Mouse (Mus musculus) gastrocnemius, adult 18-20 months (tissue): ENCODE results near the gene Col8a1. TPM values are rescaled to one million over a fixed set of nuclear protein-coding genes. Genes with fewer than 3 reads are reported as not detected.

Experiments
- DNase-seq: peaks from one replicate; pipeline ENCODE4 v3.0.0; 2021; ENCODE audit warnings: low spot score
- long read RNA-seq, 2 experiments: library from polyadenylated mRNA; stranded (forward); transcript quantifications; one replicate each; pipeline ENCODE4 v2.0.0; 2021
- total RNA-seq, 2 experiments: library from RNA; stranded (reverse); gene quantifications; 2 replicates each; pipeline ENCODE4 v1.2.3; 2021

Gene Col8a1
- total RNA-seq, result 1 to 10 TPM; 2.0 to 2.5 TPM
- long read RNA-seq, experiment 1, full-length matches to known transcripts, result 1 of 2 reads
- long read RNA-seq, experiment 1, partial matches to known transcripts, result 0 of 2 reads
- long read RNA-seq, experiment 1, other reads (novel, unspliced or antisense), result 1 of 2 reads
- long read RNA-seq, experiment 2, result 0 reads

DNA sequence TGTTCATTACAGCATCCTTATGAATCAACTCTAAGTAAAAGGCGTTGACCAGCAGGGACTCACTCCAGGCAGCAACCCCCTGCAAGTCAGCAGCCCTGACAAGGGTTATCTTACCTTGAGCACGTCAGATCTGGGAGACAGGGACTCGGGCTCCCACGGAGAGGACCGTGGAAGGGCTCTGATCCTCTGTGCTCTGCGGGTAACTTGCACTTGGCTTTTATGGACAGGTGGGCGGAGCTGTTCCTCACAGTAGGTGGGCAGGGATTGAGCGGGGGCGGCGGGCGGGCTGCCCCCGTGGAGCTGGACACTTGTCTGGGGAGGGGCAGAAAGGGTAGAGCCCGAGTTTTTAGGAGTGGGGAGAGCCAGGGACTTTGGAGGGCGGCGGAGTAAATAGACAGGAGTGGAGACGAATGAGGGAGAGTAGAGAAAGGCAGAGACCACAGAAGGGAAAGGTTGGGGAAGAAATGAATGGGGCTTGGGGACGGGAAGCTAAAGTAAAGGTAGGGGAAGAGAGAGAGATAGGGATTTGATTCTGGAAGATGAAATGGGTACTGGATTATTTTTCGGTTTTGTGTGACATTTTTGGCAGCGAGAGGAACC lies at the start of gene Col8a1:
TSS of gene Col8a1 (minus strand) at position 212 of the 600 bp plus-strand sequence.
- DNase-seq, result peak; percentile 13

DNA sequence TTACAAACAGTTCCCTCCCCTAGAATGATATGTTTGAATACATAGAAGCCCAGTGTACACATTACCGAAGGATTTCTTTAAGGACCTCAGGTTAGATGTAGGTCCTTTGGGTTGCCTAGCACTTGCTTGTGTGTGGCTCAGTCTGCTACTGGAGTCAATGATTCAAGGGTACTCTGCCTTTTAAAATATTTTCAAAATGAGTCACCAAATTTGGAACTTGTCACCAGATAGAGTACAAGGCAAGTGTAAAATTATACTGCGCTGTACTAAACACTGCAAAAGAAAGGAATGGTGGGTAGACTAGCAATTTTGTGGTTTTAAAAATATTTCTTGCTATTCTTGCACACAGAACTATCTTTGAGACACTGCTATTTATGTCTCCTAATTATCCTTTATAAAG lies 47.3 kb upstream of the Col8a1 start:
- DNase-seq, result no peak

DNA sequence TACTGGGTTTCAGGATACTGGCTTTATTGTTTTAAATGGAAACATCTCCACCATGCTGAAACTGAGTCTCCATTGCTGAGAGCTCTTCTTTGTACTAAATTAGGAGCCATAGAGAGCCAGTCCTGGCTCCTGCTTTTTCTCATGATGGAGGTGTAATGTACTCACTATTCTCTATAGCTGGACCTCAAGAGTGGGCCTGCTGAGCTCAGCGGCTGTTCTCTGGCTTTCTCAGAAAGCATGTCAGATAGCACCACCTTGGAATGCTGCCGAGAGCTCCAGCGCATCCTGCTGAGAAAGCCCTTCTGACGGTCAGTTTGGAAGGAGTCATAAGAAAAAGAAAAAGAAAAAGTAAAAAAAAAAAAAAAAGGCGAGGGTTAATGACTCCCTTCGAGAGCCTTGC lies 41.8 kb upstream of the Col8a1 start:
- no peak for DNase-seq

GRCm38 (mm10) chr16:57779011-57779410 lies 24.5 kb upstream of the Col8a1 start:
- DNase-seq, result no peak

- DNase-seq, result no peak
Measured at GRCm38 (mm10) chr16:57765615-57766014, 11.1 kb upstream of the Col8a1 start.

DNA sequence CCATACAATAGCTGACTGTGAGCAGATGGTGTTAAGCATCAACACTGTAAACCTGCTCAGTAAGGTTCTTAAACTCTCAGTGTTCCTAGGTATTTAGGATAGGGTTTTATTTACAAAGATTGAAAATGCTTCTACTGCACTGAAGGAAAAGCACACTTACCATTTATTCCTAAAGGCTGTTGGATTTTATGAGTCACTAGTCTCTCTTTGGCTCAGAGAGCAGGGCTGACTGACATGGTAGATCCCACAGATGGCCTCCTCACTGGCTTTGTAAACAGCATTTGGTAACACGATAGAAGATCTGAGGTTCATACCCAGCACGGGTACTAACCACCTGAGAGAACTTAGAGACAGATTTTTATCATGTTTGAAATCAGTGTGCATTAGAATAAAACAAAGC lies 5.3 kb upstream of the Col8a1 start:
- no peak for DNase-seq

DNA sequence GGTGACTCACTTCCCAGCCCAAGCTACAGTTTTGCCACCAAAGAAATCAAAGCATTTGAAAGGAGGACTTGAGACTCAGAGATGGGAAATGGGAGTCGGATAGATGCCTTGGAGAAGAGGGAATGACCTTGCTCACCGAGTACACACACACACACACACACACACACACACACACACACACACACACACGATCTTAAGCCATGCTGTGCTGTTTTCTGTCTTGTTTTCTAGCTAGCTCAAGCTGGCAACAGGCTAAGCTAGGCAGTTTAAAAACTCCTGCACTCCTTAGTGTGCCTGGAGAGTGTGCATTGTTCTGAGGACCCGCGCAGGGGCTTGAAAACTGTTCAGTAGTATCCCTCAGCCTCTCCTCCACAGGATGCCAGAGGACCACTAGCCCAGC lies 1.2 kb upstream of the Col8a1 start:
- no peak for DNase-seq

DNA sequence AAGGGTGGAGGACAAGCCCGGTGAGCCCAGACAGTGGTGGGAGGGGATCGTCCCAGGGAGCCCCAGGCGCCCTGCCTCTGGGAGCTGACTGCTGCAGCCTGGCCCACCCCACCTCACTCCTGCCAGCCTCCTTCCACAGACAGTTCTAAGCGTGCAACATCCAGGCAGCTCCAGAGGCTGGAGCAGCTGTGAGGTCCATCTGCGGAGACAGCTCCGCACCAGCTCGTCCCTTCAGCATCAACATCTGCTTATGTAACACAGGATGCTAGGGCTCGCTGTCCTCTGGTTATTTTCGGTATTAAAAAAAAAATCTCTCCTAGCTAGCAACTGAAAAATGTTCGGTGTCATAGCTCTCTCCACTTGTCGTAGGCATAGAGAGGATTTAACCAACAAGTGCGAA lies 704 bp upstream of the Col8a1 start:
- DNase-seq, result no peak

- no peak for DNase-seq
Measured at GRCm38 (mm10) chr16:57753539-57754280, 827 bp downstream of the Col8a1 start.

DNA sequence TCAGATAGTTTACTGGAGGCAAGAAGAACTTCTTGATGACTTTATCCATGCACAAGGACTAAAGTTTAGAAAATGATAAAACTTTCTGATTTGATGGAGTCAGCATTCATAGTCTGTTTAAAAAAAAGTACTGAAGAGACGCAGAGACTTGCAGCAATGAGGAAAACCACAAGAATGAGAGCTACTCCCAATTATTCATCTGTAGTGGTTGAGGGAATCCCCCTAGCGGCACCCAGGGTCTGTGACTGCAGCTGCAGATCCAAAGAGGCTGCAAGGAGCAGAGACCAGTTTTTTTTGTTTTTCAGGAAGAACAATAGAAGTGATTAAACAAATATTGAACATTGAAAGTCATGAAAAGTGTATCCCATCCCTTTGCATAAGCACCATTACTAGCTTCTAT lies 4.0 kb downstream of the Col8a1 start:
- DNase-seq, result no peak

- no peak for DNase-seq
Measured at GRCm38 (mm10) chr16:57748093-57748492, 6.4 kb downstream of the Col8a1 start.

DNA sequence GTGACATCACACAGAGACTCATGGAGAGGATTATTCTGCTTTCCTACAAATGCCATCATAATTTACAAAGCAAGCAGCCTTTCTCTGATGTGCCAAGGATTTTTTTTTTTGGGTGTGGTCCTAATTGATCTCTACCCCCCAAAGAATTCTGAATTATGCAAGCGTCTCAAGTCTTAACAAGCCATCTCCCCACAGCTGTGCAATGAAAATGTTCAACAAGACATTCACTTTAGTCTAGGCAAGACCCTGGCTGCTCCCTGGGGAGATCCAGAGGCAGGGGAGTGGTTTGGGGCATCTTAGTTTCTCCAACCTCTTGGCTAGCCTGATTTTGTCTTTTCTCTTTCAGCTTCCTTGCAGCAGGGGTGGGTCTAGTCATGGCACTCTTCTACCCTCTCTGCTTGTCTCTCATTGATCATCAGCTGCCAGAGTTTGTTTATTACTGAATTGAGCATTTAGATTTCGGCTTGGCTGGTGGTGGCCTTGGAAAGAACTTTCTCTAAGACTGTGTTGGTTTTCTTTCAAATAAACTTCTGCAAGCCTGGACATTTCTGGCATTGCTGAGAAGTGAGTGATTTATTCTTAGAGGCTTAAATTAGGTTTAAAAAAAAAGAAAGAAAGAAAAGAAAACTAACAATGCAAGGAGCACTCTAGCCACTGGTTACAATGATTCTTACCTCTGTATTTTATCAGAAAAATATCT lies 7.0 kb downstream of the Col8a1 start:
- peak; percentile 7 for DNase-seq

DNA sequence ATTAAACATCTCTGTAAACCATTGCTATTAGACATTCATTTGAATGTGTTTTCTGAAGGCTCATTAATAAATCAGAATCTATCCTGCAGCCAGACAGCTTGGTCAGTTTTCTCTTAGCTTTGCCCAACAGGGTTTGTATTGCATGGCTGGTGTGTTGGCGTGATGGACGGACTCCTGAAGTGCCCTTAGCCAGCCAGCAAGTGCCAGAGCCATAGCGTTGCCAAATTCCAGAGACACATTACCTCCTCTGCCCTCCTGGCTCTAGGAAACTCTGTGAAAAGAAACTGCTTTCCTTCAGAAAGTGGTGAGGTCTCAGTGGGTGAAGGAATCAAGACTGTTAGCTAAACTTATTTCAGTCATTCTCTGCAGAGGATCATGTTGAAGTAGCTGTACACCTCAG lies 14.4 kb downstream of the Col8a1 start:
- DNase-seq, result no peak

GRCm38 (mm10) chr16:57734942-57735341 lies 19.6 kb downstream of the Col8a1 start:
- no peak for DNase-seq

DNA sequence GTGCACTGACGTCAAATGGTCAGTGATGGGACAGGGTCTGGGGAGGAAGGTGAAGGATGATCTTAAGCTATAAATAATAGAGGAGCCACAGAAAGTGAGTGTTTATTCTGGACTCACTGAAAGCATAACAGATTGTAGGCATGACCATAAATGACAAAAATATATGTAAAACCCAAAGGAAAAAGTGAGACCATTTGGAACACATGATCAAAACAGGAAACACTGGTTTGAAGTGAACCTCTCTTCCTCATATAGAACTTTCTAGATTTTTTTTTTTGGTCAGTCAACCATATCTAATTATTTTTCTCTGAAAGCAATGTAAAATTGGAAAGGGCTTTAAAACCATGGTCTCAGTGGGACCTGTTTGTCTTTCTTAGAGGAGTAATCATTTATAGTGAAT lies 21.0 kb downstream of the Col8a1 start:
- DNase-seq, result no peak

GRCm38 (mm10) chr16:57733139-57733538 lies 21.4 kb downstream of the Col8a1 start:
- DNase-seq, result no peak

DNA sequence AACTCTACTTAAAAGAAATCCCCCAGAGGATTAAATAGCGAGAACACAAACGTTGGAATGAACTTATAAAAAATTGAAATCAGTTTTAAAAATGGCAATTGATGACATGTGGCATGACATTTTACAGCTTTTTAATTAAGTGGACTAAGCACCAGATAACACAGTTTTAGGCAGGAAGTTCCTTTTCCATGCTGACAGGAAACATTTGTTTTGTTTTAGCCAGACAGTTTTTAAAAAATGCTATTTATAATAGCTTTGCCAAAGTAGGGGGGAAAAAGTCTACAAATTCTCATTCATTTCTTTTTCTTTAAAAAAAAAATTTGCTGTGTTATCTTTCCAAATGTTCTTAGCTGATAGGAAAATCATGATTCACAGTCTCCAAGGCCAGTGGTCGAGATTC lies 29.6 kb downstream of the Col8a1 start:
- DNase-seq, result no peak

DNA sequence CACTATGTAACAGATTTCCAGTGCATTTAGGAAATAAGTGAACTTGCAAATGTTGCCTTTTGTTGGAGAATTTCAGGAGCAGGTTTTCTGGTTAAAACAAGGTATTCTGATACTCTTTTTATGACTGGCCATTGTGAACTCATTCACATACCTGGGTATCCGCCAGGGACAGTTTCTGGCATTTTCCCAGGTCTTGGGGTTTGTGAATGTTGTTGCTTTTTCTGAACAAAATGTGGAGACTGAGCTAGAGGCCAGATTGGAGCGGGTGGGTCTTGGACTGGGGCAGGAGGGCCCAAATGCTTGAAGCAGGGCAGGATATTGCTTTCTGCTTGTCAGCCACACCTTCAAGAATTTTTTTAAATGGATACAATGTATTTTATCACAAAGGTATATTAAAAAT lies 35.6 kb downstream of the Col8a1 start:
- peak; percentile 6 for DNase-seq

DNA sequence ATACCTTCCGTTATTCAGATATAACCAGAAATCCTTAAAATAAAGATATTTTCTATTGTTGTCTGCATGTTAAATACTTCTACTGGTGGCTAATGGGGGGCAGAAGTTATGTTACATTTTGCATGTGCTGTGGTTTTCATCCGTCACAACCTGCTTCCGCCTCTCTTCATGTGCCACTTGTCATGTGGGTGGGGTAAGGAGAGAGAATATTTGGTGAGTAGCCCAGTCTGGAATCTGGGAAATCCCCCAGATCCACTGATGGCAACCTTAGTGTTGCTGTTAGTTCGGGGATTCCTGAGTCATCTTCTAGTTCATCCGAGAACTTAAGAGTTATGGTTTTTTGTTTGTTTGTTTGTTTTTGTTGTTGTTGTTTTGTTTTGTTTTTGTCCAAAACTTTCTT lies 55.8 kb downstream of the Col8a1 start:
- no peak for DNase-seq

DNA sequence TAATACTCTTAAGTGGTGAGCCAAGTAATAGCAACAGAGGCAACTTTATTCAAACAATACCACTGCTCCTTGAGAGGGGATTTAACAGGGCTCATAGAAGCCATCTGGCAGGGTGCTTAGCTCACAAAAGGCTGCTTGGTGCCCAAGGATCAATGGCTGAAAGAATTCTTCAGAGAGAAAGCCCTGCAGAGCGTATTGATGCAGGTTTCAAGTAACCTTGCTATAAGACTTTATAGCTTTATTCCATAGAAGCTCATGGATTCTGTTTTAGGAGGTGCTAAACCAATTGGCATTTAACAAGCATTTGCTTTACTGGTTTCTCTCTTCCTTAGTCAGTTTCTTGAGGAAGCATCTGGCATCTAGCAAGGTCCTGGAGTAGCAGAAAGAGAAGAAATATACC lies 59.8 kb downstream of the Col8a1 start:
- no peak for DNase-seq

DNA sequence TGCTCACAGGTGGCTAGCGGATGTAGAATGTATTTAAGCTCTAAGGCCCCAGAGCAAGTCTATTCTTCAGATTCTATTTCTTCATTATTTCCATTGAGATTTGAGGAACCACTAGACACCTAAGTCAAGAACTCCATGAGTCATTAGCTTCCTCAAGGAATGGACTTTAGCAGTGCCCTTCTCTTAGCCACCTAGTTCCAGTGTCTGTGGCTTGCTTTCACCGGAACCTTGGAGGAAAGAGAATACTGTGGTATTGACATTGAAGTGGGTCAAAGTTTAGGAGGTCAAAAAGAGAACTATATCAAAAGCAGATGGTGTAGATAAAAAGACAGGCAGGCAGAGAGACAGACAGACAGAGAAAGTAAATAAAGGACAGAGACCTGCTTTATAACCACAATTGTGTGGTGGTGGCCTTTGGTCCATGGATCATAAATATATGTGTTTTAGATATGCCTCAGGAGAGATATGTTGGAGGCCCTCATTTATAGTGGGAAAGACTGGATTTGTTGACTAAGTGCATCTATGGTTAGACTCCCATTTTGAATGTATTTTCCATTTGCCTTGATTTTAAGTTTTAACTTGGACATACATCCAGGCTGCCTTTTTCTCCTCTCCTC lies 60.5 kb downstream of the Col8a1 start:
- no peak for DNase-seq

DNA sequence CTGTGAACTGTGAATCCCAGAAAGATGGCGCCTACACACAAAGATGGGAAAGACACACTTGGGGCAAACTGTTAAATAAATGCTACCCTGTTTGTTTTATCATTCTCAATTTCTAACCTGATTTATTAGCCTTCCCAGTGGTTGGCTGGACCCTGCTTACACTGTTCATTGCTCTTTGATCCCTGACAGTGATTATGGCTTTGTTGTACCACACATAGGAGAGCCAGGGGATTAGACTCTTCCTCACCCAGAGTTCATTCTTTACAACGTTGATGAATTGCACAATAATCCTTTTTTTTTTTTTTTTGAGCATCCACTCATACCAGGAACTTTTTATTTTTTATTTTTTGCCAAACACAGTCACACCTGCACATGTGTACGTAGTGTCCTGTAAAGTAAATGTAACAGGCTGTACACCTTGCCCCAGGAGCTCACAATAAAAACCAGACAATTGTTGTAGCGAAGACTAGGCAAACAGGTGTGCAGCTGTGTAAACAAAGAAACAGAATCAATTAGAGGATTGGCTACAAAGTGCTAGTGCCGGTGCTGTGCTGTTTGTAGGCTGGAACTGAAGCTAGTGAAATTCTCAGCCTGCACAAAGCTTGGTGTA lies 68.6 kb downstream of the Col8a1 start:
- no peak for DNase-seq
